Mouse (Mus musculus): Measurements from ENCODE around the gene Wipf2. TPM values are rescaled to one million over a fixed set of nuclear protein-coding genes. Genes with fewer than 3 reads are reported as not detected.
A peak's percentile ranks its signal among the peaks of the same experiment; 100 is the strongest.

Gene Wipf2
- polyA plus RNA-seq, 2 experiments: 4.7 to 10.5 TPM

DNA sequence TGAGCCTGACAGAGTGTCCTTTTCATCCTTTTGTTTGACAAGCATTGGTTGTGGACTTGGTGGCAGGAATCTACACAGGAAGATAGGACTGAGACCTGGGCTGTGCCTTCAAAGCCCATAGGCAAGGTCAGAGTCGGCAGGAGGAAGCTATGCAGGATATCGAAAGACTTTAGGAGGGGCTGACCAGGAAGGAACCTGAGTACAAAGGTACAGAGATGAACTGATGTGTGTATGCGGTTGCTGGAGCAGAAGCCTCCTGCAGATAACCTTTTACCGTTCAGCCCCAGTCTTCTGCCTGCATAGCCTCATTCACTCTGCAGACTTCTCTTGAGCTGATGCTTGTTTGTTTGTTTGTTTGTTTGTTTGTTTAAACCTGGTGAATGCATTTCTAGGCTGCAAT, 42.1 kb downstream of the Wipf2 start:
- H3K9ac ChIP-seq (ENCODE audit: low read depth, low read length, severe bottlenecking): no peak overlapping the region
- no peaks in the 10 kb centered on the region for H3K27me3 ChIP-seq (ENCODE audit: control insufficient read depth, insufficient read depth, low read length)
- H3K36me3 ChIP-seq (ENCODE audit: control insufficient read depth, insufficient read depth, low read length): peaks cover 32% of the 10 kb centered on the region
- 88% methylated on average over 4 of the region's 4 CpGs for WGBS
- no peak overlapping the region for H3K4me3 ChIP-seq (replicated peaks; ENCODE audit: low read length)
- H3K4me1 ChIP-seq (ENCODE audit: control insufficient read depth, insufficient read depth, low read length): peaks cover 21% of the 10 kb centered on the region
- no peak overlapping the region for H3K4me2 ChIP-seq (replicated peaks; ENCODE audit: low read depth, low read length, severe bottlenecking)
- ATAC-seq (ENCODE audit: low FRiP score, low read depth) (no peak), DNase-seq (ENCODE audit: low spot score) (no peak)
- H3K9me3 ChIP-seq (ENCODE audit: control insufficient read depth, low read length): no peaks in the 10 kb centered on the region
- H3K27ac ChIP-seq (replicated peaks; ENCODE audit: low read depth, low read length): no peak overlapping the region
- no peak for TF ChIP-seq POLR2A (IDR thresholded peaks at IDR 0.05; ENCODE audit: borderline replicate concordance, extremely low read depth, insufficient read depth, insufficient read length)

GRCm38 (mm10) chr11:98907063-98907436, 43.6 kb downstream of the Wipf2 start:
- H3K27ac ChIP-seq (replicated peaks; ENCODE audit: low read depth, low read length): 0 out of 2 replicates have a peak overlapping the region, but pooled peaks have one; percentile 33
- H3K4me1 ChIP-seq (ENCODE audit: control insufficient read depth, insufficient read depth, low read length): peaks cover 21% of the 10 kb centered on the region
- no peaks in the 10 kb centered on the region for H3K27me3 ChIP-seq (ENCODE audit: control insufficient read depth, insufficient read depth, low read length)
- no peak for TF ChIP-seq POLR2A (IDR thresholded peaks at IDR 0.05; ENCODE audit: borderline replicate concordance, extremely low read depth, insufficient read depth, insufficient read length)
- DNase-seq (ENCODE audit: low spot score) (no peak), ATAC-seq (ENCODE audit: low FRiP score, low read depth) (no peak)
- WGBS: 60% methylated on average over 5 of the region's 5 CpGs
- H3K9me3 ChIP-seq (ENCODE audit: control insufficient read depth, low read length): no peaks in the 10 kb centered on the region
- peak overlapping the region; percentile 53 for H3K4me2 ChIP-seq (replicated peaks; ENCODE audit: low read depth, low read length, severe bottlenecking)
- H3K36me3 ChIP-seq (ENCODE audit: control insufficient read depth, insufficient read depth, low read length): peaks cover 34% of the 10 kb centered on the region
- H3K4me3 ChIP-seq (replicated peaks; ENCODE audit: low read length): peak overlapping the region; percentile 57
- H3K9ac ChIP-seq (ENCODE audit: low read depth, low read length, severe bottlenecking): no peak overlapping the region

GRCm38 (mm10) chr11:98907437-98908173, 44.2 kb downstream of the Wipf2 start, which contains the start of gene Cdc6:
Gene Cdc6 (plus strand): TSS chr11:98907801.
- 0% methylated on average over 49 of the region's 49 CpGs for WGBS
- H3K36me3 ChIP-seq (ENCODE audit: control insufficient read depth, insufficient read depth, low read length): peaks cover 34% of the 10 kb centered on the region
- H3K27me3 ChIP-seq (ENCODE audit: control insufficient read depth, insufficient read depth, low read length): no peaks in the 10 kb centered on the region
- H3K9me3 ChIP-seq (ENCODE audit: control insufficient read depth, low read length): no peaks in the 10 kb centered on the region
- H3K4me2 ChIP-seq (replicated peaks; ENCODE audit: low read depth, low read length, severe bottlenecking): peak within 1 kb of the TSS; percentile 97
- ATAC-seq (ENCODE audit: low FRiP score, low read depth) (peak; percentile 97), DNase-seq (ENCODE audit: low spot score) (peak; percentile 98)
- peaks cover 17% of the 10 kb centered on the region for H3K4me1 ChIP-seq (ENCODE audit: control insufficient read depth, insufficient read depth, low read length)
- peak within 1 kb of the TSS; percentile 67 for H3K9ac ChIP-seq (ENCODE audit: low read depth, low read length, severe bottlenecking)
- no peak for TF ChIP-seq POLR2A (IDR thresholded peaks at IDR 0.05; ENCODE audit: borderline replicate concordance, extremely low read depth, insufficient read depth, insufficient read length)
- H3K4me3 ChIP-seq (replicated peaks; ENCODE audit: low read length): peak within 1 kb of the TSS; percentile 57
- H3K27ac ChIP-seq (replicated peaks; ENCODE audit: low read depth, low read length): 0 out of 2 replicates have a peak within 1 kb of the TSS, but pooled peaks have one; percentile 33

GRCm38 (mm10) chr11:98909654-98910053, 46.2 kb downstream of the Wipf2 start:
- Histone ChIP-seq H3K4me1 (ENCODE audit: control insufficient read depth, insufficient read depth, low read length) (peaks cover 14% of the 10 kb centered on the region), H3K9me3 (ENCODE audit: control insufficient read depth, low read length) (no peaks in the 10 kb centered on the region), H3K27me3 (ENCODE audit: control insufficient read depth, insufficient read depth, low read length) (no peaks in the 10 kb centered on the region), H3K4me2 (replicated peaks; ENCODE audit: low read depth, low read length, severe bottlenecking) (peak overlapping the region; percentile 97; the same call in 1 of the 2 replicates), H3K9ac (ENCODE audit: low read depth, low read length, severe bottlenecking) (no peak overlapping the region), H3K36me3 (ENCODE audit: control insufficient read depth, insufficient read depth, low read length) (peaks cover 29% of the 10 kb centered on the region), H3K27ac (replicated peaks; ENCODE audit: low read depth, low read length) (no peak overlapping the region), H3K4me3 (replicated peaks; ENCODE audit: low read length) (peak overlapping the region; percentile 57; the same call in 1 of the 2 replicates)
- peak; percentile 82 for DNase-seq (ENCODE audit: low spot score)
- 42% methylated on average over 6 of the region's 6 CpGs for WGBS
- no peak for TF ChIP-seq POLR2A (IDR thresholded peaks at IDR 0.05; ENCODE audit: borderline replicate concordance, extremely low read depth, insufficient read depth, insufficient read length)
- ATAC-seq (ENCODE audit: low FRiP score, low read depth): no peak

DNA sequence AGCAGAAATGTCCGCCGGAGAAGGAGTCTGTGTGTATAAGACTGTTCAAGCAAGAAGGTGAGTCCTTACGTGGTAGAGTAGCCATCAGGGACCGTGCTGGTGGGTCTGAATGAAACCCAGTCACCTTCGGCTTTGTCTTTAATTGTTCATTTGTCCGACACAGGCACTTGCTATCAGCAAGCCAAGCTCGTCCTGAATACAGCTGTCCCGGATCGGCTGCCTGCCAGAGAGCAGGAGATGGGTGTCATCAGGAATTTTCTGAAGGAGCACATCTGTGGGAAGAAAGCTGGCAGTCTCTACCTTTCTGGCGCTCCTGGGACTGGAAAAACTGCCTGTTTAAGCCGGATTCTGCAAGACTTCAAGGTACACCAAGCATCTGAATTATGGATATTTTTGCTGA, 47.0 kb downstream of the Wipf2 start:
- no peak overlapping the region for H3K4me2 ChIP-seq (replicated peaks; ENCODE audit: low read depth, low read length, severe bottlenecking)
- H3K9ac ChIP-seq (ENCODE audit: low read depth, low read length, severe bottlenecking): no peak overlapping the region
- 90% methylated on average over 11 of the region's 11 CpGs for WGBS
- DNase-seq (ENCODE audit: low spot score): no peak
- peaks cover 14% of the 10 kb centered on the region for H3K4me1 ChIP-seq (ENCODE audit: control insufficient read depth, insufficient read depth, low read length)
- ATAC-seq (ENCODE audit: low FRiP score, low read depth): no peak
- H3K27me3 ChIP-seq (ENCODE audit: control insufficient read depth, insufficient read depth, low read length): no peaks in the 10 kb centered on the region
- no peak for TF ChIP-seq POLR2A (IDR thresholded peaks at IDR 0.05; ENCODE audit: borderline replicate concordance, extremely low read depth, insufficient read depth, insufficient read length)
- no peak overlapping the region for H3K4me3 ChIP-seq (replicated peaks; ENCODE audit: low read length)
- no peaks in the 10 kb centered on the region for H3K9me3 ChIP-seq (ENCODE audit: control insufficient read depth, low read length)
- H3K27ac ChIP-seq (replicated peaks; ENCODE audit: low read depth, low read length): no peak overlapping the region
- H3K36me3 ChIP-seq (ENCODE audit: control insufficient read depth, insufficient read depth, low read length): peaks cover 30% of the 10 kb centered on the region

Measured in limb, embryonic 14.5 days (tissue).